Mouse (Mus musculus) effector memory CD4-positive, alpha-beta T cell, adult 5 months (primary cell): ENCODE data around the gene Cyp4a12a. TPM values are rescaled to one million over a fixed set of nuclear protein-coding genes. Genes with fewer than 3 reads are reported as not detected.

Source experiments
- polyA plus RNA-seq: library from polyadenylated mRNA; unstranded; fragments of 100-300 nt; shearing (Covaris generic); gene quantifications from one replicate; pipeline ENCODE4 v1.2.1, GENCODE M21; 2017

Gene Cyp4a12a
- not detected for polyA plus RNA-seq

GRCm38 (mm10) chr4:115298746-115299145 lies at the start of gene Cyp4a12a:
TSS of gene Cyp4a12a (plus strand) at chr4:115299046.

Other genes with a start within 250 kb of the Cyp4a12a start
- not detected for gene Tal1, start 242.6 kb upstream of the Cyp4a12a start, polyA plus RNA-seq
- gene Pdzk1ip1, start 210.3 kb upstream of the Cyp4a12a start, polyA plus RNA-seq, result 2.5 TPM
- gene Cyp4x1, start 164.8 kb upstream of the Cyp4a12a start, polyA plus RNA-seq, result 0.10 TPM
- gene Cyp4a29, start 57.0 kb upstream of the Cyp4a12a start, polyA plus RNA-seq, result not detected
- gene Cyp4a12b, start 112.6 kb downstream of the Cyp4a12a start, polyA plus RNA-seq, result not detected
- not detected for gene Cyp4a30b, start 153.6 kb downstream of the Cyp4a12a start, polyA plus RNA-seq
- gene Cyp4a14, start 197.1 kb downstream of the Cyp4a12a start, polyA plus RNA-seq, result not detected
- not detected for gene Cyp4a10, start 219.2 kb downstream of the Cyp4a12a start, polyA plus RNA-seq